Mouse (Mus musculus): ENCODE measurements around the gene Hhat. TPM values are rescaled to one million over a fixed set of nuclear protein-coding genes. Genes with fewer than 3 reads are reported as not detected.
A peak's percentile ranks its signal among the peaks of the same experiment; 100 is the strongest.

The Hhat gene
- total and polyA plus RNA-seq, 2 experiments from 2014 or later: 4.0 to 13.2 TPM

DNA sequence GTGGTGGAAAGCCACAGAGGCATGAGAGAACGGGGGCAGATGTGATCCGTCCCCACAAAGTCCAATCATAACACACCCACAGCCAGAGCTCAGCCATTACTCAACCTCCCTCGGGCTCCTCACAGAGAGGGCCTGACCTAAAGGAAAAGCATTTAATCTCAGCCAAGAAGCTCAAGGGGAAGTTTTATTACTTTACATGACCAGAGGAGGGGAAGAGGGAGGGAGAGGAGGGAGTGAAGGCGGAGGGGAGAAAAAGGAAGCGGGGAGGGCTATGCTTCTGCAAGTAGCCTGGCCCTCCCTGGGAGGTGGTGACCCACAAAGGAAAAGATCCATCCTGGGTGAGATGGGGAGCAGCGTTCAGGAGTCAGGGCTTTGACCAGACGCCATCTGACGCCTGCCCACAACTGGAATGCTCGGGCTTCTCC lies 35.0 kb downstream of the Hhat start:
- H3K4me1 ChIP-seq (ENCODE audit: control insufficient read depth, insufficient read depth): no peaks in the 10 kb centered on the region
- WGBS: 44% methylated on average over 9 of the region's 9 CpGs
- 0 out of 2 replicates have a peak, but pooled peaks have one; percentile 14 for ATAC-seq (ENCODE audit: insufficient read depth, low read depth)
- H3K27ac ChIP-seq (ENCODE audit: low read depth): peak overlapping the region; percentile 25; the same call in 1 of the 2 replicates
- TF ChIP-seq EP300 (IDR thresholded peaks at IDR 0.05; ENCODE audit: low read depth) (no peak), CTCF (IDR thresholded peaks at IDR 0.05; ENCODE audit: low read depth) (no peak)
- no peaks in the 10 kb centered on the region for H3K36me3 ChIP-seq (replicated peaks; ENCODE audit: control insufficient read depth, insufficient read depth, low read length)
- no peak overlapping the region for H3K4me3 ChIP-seq (ENCODE audit: low read depth, low read length)
- no peak overlapping the region for H3K9ac ChIP-seq (replicated peaks; ENCODE audit: low read depth, low read length)
- H3K4me2 ChIP-seq (ENCODE audit: low read depth, low read length): no peak overlapping the region
- no peaks in the 10 kb centered on the region for H3K27me3 ChIP-seq (ENCODE audit: control insufficient read depth, insufficient read depth, low read length)
- H3K9me3 ChIP-seq (replicated peaks; ENCODE audit: control insufficient read depth, low read length): no peaks in the 10 kb centered on the region
- DNase-seq (ENCODE audit: low spot score): no peak

GRCm38 (mm10) chr1:192730517-192730916 lies 40.5 kb downstream of the Hhat start:
- Histone ChIP-seq H3K4me1 (ENCODE audit: control insufficient read depth, insufficient read depth) (no peaks in the 10 kb centered on the region), H3K4me3 (ENCODE audit: low read depth, low read length) (no peak overlapping the region), H3K4me2 (ENCODE audit: low read depth, low read length) (no peak overlapping the region), H3K27me3 (ENCODE audit: control insufficient read depth, insufficient read depth, low read length) (no peaks in the 10 kb centered on the region), H3K9ac (replicated peaks; ENCODE audit: low read depth, low read length) (no peak overlapping the region), H3K27ac (ENCODE audit: low read depth) (no peak overlapping the region), H3K36me3 (replicated peaks; ENCODE audit: control insufficient read depth, insufficient read depth, low read length) (0 out of 2 replicates have a peak, but pooled peaks cover 9% of the 10 kb centered on the region), H3K9me3 (replicated peaks; ENCODE audit: control insufficient read depth, low read length) (no peaks in the 10 kb centered on the region)
- TF ChIP-seq CTCF (IDR thresholded peaks at IDR 0.05; ENCODE audit: low read depth) (no peak), EP300 (IDR thresholded peaks at IDR 0.05; ENCODE audit: low read depth) (no peak)
- no peak for DNase-seq (ENCODE audit: low spot score)
- ATAC-seq (ENCODE audit: insufficient read depth, low read depth): no peak
- WGBS: 68% methylated on average over 7 of the region's 7 CpGs

GRCm38 (mm10) chr1:192726996-192727624 lies 43.9 kb downstream of the Hhat start:
- WGBS: 57% methylated on average over 11 of the region's 11 CpGs
- ATAC-seq (ENCODE audit: insufficient read depth, low read depth) (peak; percentile 81), DNase-seq (ENCODE audit: low spot score) (peak; percentile 72)
- TF ChIP-seq EP300 (IDR thresholded peaks at IDR 0.05; ENCODE audit: low read depth): no peak
- peak; percentile 93 for TF ChIP-seq CTCF (IDR thresholded peaks at IDR 0.05; ENCODE audit: low read depth)
- no peak overlapping the region for H3K27ac ChIP-seq (ENCODE audit: low read depth)
- no peaks in the 10 kb centered on the region for H3K27me3 ChIP-seq (ENCODE audit: control insufficient read depth, insufficient read depth, low read length)
- H3K9me3 ChIP-seq (replicated peaks; ENCODE audit: control insufficient read depth, low read length): no peaks in the 10 kb centered on the region
- H3K36me3 ChIP-seq (replicated peaks; ENCODE audit: control insufficient read depth, insufficient read depth, low read length): 0 out of 2 replicates have a peak, but pooled peaks cover 9% of the 10 kb centered on the region
- no peak overlapping the region for H3K4me2 ChIP-seq (ENCODE audit: low read depth, low read length)
- H3K4me1 ChIP-seq (ENCODE audit: control insufficient read depth, insufficient read depth): no peaks in the 10 kb centered on the region
- H3K9ac ChIP-seq (replicated peaks; ENCODE audit: low read depth, low read length): no peak overlapping the region
- H3K4me3 ChIP-seq (ENCODE audit: low read depth, low read length): no peak overlapping the region

GRCm38 (mm10) chr1:192722147-192722546 lies 48.9 kb downstream of the Hhat start:
- DNase-seq (ENCODE audit: low spot score) (peak; percentile 45), ATAC-seq (ENCODE audit: insufficient read depth, low read depth) (no peak)
- TF ChIP-seq CTCF (IDR thresholded peaks at IDR 0.05; ENCODE audit: low read depth) (peak; percentile 77), EP300 (IDR thresholded peaks at IDR 0.05; ENCODE audit: low read depth) (no peak)

GRCm38 (mm10) chr1:192720156-192720555 lies 50.9 kb downstream of the Hhat start:
- Histone ChIP-seq H3K4me3 (ENCODE audit: low read depth, low read length) (no peak overlapping the region), H3K9ac (replicated peaks; ENCODE audit: low read depth, low read length) (no peak overlapping the region), H3K4me1 (ENCODE audit: control insufficient read depth, insufficient read depth) (no peaks in the 10 kb centered on the region), H3K27ac (ENCODE audit: low read depth) (no peak overlapping the region), H3K36me3 (replicated peaks; ENCODE audit: control insufficient read depth, insufficient read depth, low read length) (no peaks in the 10 kb centered on the region), H3K27me3 (ENCODE audit: control insufficient read depth, insufficient read depth, low read length) (no peaks in the 10 kb centered on the region), H3K9me3 (replicated peaks; ENCODE audit: control insufficient read depth, low read length) (no peaks in the 10 kb centered on the region), H3K4me2 (ENCODE audit: low read depth, low read length) (no peak overlapping the region)
- TF ChIP-seq EP300 (IDR thresholded peaks at IDR 0.05; ENCODE audit: low read depth) (no peak), CTCF (IDR thresholded peaks at IDR 0.05; ENCODE audit: low read depth) (no peak)
- 79% methylated on average over 10 of the region's 10 CpGs for WGBS
- DNase-seq (ENCODE audit: low spot score) (no peak), ATAC-seq (ENCODE audit: insufficient read depth, low read depth) (no peak)

More at GRCm38 (mm10) chr1:192722147-192722546, 48.9 kb downstream of the Hhat start:
- Histone ChIP-seq H3K4me1 (ENCODE audit: control insufficient read depth, insufficient read depth) (no peaks in the 10 kb centered on the region), H3K9ac (replicated peaks; ENCODE audit: low read depth, low read length) (no peak overlapping the region), H3K27me3 (ENCODE audit: control insufficient read depth, insufficient read depth, low read length) (no peaks in the 10 kb centered on the region), H3K4me2 (ENCODE audit: low read depth, low read length) (no peak overlapping the region), H3K4me3 (ENCODE audit: low read depth, low read length) (no peak overlapping the region), H3K9me3 (replicated peaks; ENCODE audit: control insufficient read depth, low read length) (no peaks in the 10 kb centered on the region), H3K27ac (ENCODE audit: low read depth) (no peak overlapping the region), H3K36me3 (replicated peaks; ENCODE audit: control insufficient read depth, insufficient read depth, low read length) (0 out of 2 replicates have a peak, but pooled peaks cover 9% of the 10 kb centered on the region)
- WGBS: 24% methylated on average over 5 of the region's 5 CpGs

All from heart, postnatal 0 days (tissue).